Mouse (Mus musculus) thymus, postnatal 4 days (tissue): ENCODE data around the gene Adh1.

Experiments
- DNase-seq: peaks from one replicate; pipeline ENCODE4 v3.0.0; 2021

Gene Adh1

GRCm38 (mm10) chr3:138291529-138292117, 30.8 kb downstream of the Adh1 start:
- DNase-seq: no peak

GRCm38 (mm10) chr3:138293298-138293895, 32.6 kb downstream of the Adh1 start:
- DNase-seq: no peak

- DNase-seq: no peak
These were observed 39.3 kb downstream of the Adh1 start for GRCm38 (mm10) chr3:138300130-138300529.

- no peak for DNase-seq
These were observed 41.9 kb downstream of the Adh1 start for GRCm38 (mm10) chr3:138302676-138303075.

- DNase-seq: no peak
These were observed 43.1 kb downstream of the Adh1 start for GRCm38 (mm10) chr3:138303771-138304488.

- DNase-seq: no peak
These were observed 43.7 kb downstream of the Adh1 start for GRCm38 (mm10) chr3:138304489-138304871.

- no peak for DNase-seq
These were observed 44.9 kb downstream of the Adh1 start for GRCm38 (mm10) chr3:138305486-138306289.

GRCm38 (mm10) chr3:138306290-138306683, 45.5 kb downstream of the Adh1 start:
- no peak for DNase-seq

GRCm38 (mm10) chr3:138309910-138310309, 49.1 kb downstream of the Adh1 start:
- no peak for DNase-seq

GRCm38 (mm10) chr3:138311015-138311414, 50.2 kb downstream of the Adh1 start:
- peak; percentile 17 for DNase-seq

- DNase-seq: no peak
These were observed 52.2 kb downstream of the Adh1 start, which contains the start of gene Adh6a for GRCm38 (mm10) chr3:138312965-138313364. Gene Adh6a, plus strand, starts transcription at chr3:138313286.

- no peak for DNase-seq
These were observed 56.2 kb downstream of the Adh1 start for GRCm38 (mm10) chr3:138316908-138317472.

- DNase-seq: no peak
These were observed 64.2 kb downstream of the Adh1 start for GRCm38 (mm10) chr3:138325001-138325400.

GRCm38 (mm10) chr3:138325466-138325865, 64.7 kb downstream of the Adh1 start:
- DNase-seq: no peak

- no peak for DNase-seq
These were observed 73.1 kb downstream of the Adh1 start for GRCm38 (mm10) chr3:138333910-138334309.

- peak; percentile 11 for DNase-seq
These were observed 73.5 kb downstream of the Adh1 start for GRCm38 (mm10) chr3:138334320-138334719.

GRCm38 (mm10) chr3:138335566-138335965, 74.8 kb downstream of the Adh1 start:
- no peak for DNase-seq

- no peak for DNase-seq
These were observed 75.4 kb downstream of the Adh1 start for GRCm38 (mm10) chr3:138336104-138336754.
